Mouse (Mus musculus) hematopoietic stem cell, adult 5-6 weeks (primary cell): ENCODE results near the gene Fndc5. TPM values are rescaled to one million over a fixed set of nuclear protein-coding genes. Genes with fewer than 3 reads are reported as not detected.

Experiments
- ATAC-seq, 2 experiments: fragments of 125-278 bp in 1 of 2; replicated peaks in 1 of 2; 2 replicates each; pipeline ENCODE4 v1.8.0; 2016 to 2017; ENCODE audit warnings: inconsistent platforms in 2 of 2, mild to moderate bottlenecking in 2 of 2, moderate number of reproducible peaks in 2 of 2, low read depth in 1 of 2, moderate TSS enrichment in 1 of 2; ENCODE audit not compliant: low FRiP score in 2 of 2, poor library complexity in 2 of 2, severe bottlenecking in 2 of 2, insufficient read depth in 1 of 2, low TSS enrichment in 1 of 2
- total RNA-seq: library from RNA; stranded (forward); fragments of 172-1452, 232-1000 nt; gene quantifications from 2 replicates; pipeline ENCODE4 v1.2.3, GENCODE M21; 2017

Gene Fndc5
- total RNA-seq, 1 experiment from 2014 or later, result 0.25 TPM

DNA sequence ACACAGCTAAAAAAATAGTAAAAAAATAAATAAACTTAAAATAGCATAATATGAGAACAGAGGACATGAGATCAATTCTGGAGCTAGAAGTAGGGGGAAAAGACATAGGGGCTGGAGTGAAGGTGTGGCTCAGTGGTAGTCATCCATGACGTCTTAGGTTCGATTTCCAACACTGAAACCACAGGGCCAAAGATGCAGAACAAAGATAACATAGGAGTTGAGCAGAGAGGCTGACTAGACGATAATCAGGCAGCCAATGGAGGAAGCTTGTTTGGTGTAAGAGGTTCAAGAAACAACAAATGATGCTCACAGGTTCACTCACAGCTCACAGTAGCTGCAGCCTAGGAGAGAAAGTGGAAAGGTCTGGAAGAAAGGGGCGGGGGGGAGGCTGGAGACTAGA is 4.0 kb downstream of the Fndc5 start:
- 0 out of 4 replicates have a peak, but pooled peaks of 1 of the 2 experiments have one; percentile 22 for ATAC-seq

DNA sequence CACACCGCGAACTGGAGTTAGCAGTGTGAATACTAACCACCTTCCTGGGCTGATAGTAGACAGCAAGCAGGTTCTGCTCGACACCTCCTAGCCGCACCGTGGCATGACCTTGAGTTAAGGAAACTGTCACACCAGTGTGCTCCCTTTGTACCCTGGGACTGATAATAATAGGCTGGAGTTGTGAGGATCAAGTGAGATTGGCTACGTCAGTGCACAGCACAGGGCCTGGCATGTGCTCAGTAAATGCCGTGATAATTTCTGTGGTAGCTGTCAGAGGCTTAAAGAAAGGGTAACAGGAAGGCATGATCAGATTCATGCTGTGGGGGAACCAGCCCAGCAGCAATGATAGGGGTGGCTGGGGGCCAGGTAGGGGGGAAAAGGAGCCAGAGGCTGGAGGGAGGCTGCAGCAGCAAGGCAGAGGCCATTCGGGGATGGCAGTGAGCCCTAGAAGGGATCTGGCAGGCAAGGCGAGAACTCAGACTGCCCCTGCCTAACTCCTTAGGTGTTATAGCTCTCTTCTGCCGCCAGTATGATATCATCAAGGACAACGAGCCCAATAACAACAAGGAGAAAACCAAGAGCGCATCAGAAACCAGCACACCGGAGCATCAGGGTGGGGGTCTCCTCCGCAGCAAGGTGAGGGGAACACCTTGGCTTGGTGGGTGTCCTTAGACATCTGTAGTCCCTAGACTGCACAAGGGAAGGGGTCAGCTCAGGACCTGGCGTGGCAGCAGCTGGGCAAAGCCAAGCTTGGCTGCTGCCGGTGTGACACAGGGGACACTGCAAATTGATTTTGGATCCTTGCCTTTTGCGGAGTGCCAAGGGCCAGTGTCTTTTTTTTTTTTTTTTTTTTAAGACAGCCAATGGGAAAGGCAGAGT is 5.0 kb downstream of the Fndc5 start:
- 0 out of 4 replicates have a peak, but pooled peaks of 1 of the 2 experiments have one; percentile 6 for ATAC-seq

DNA sequence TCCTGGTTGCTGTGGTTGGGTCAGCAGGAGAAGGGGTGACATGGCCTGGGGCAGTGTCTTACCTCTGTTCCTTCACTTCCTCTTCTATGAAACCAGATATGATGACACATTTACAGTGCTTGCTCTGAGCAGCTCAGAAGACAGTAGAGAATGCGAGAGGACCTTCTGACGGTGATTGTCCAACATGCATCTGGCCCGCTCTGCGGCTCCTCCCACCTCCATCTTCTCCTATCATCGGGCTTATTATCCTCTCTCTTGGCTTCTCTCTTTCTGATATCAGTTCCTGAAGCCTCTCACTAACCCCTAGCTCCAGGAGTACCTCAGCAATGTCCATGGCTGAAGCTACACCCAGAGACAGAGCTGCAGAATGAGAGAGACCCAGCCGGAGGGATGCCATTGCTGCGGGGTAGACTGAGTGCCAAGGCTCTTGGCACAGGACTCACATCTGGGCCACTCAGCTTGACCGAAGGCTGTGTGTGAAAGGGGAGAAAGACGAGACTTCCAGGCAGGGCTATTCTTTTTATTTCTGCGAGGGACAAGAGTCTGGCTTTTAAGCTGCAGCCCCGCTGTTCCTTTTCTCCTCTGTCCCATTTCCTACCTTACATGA is 5.7 kb downstream of the Fndc5 start:
- ATAC-seq, result peak in 1 of 2 experiments; percentile 33; a peak in 1 of 4 replicates

DNA sequence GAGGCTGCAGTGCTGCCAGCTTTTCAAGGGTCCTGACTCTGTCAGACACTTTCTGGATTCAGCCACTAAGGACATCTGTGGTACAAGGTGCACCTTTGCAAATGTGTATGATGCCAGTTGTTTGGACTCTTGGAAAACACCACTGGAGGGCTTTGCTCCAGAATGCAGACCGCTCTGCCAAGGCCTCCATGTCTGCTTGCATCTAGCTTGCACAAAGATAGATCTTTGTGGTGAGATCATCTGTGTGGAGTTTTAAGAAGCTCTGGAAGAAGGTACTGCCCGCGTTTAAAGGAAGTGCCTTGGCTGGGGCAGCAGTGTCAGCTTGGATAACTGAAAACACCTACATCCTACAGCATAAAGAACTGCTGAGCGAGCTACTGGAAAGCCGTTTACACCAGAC is 6.7 kb downstream of the Fndc5 start:
- ATAC-seq, result no peak

- no peak for ATAC-seq
Measured at GRCm38 (mm10) chr4:129144401-129145367, 7.9 kb downstream of the Fndc5 start.

- no peak for ATAC-seq
Measured at GRCm38 (mm10) chr4:129145411-129145810, 8.6 kb downstream of the Fndc5 start.

- ATAC-seq, result no peak
Measured at GRCm38 (mm10) chr4:129145943-129146342, 9.1 kb downstream of the Fndc5 start.

- peak in 1 of 2 experiments; percentile 51; a peak in 1 of 4 replicates for ATAC-seq
Measured at GRCm38 (mm10) chr4:129146392-129146791, 9.6 kb downstream of the Fndc5 start.

- ATAC-seq, result no peak
Measured at GRCm38 (mm10) chr4:129147552-129148103, 10.8 kb downstream of the Fndc5 start.

- no peak for ATAC-seq
Measured at GRCm38 (mm10) chr4:129149321-129149720, 12.5 kb downstream of the Fndc5 start.

DNA sequence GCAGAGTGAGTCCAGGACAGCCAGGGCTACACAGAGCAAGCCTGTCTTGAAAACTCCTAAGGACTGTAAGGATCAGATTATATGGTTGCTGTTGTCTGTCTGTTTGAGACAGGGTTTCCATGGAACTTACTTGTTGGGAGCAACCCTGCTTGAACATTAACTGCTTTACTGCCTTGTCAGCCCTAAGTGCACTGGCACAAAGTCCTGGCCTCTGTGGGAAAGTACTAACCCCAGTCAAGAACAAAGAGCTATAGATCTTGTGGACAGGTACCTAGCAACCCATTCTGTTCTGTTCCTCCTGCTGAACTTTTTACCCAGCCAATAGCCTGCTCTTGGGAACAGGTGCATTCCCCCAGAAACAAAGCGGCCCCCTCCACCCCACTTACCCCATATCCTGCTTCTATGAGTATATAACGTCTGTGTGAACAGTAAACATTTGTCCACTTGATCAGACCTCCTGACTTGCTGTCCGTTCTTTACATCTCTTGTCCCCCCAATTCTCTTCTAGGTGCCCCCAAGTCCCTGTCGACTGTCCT is 14.5 kb downstream of the Fndc5 start:
- no peak for ATAC-seq

DNA sequence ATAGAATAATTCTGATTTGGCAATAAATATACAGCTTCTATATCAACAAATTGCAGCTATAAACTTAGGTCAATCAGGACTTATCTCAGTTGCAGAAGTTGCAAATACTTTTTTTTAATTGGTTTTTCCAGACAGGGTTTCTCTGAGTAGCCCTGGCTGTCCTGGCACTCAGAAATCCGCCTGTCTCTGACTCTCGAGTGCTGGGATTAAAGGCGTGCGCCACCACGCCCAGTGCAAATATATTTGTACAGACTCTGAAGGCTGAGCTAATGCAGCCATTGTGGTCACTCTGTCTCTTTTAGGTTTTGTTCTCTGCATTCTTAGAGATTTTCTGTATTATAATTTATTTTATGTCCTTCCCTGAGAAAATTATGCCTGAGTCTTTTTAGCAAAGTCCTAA is 20.7 kb downstream of the Fndc5 start:
- no peak for ATAC-seq

GRCm38 (mm10) chr4:129158549-129158948 is 21.8 kb downstream of the Fndc5 start:
- ATAC-seq, result no peak

GRCm38 (mm10) chr4:129161076-129161475 is 24.3 kb downstream of the Fndc5 start:
- ATAC-seq, result no peak

GRCm38 (mm10) chr4:129161581-129162255 is 24.9 kb downstream of the Fndc5 start:
- ATAC-seq, result no peak

DNA sequence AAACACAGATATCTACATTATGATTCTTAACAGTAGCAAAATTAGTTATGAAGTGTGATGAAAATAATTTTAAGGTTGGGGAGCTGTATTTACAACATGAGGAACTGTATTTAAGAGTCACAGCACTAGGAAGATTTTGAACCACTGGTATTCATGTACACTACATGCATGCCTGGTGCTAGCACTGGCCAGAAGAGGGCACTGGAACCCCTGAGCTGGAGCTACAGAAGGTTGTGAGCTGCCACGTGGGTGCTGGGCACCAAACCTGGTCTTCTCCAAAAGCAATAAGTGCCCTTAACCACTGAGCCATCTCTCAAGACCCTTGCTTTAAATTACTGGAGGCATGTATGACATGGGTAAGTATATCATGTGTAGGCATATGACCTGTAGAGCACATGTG is 35.7 kb downstream of the Fndc5 start:
- ATAC-seq, result no peak
